Mouse (Mus musculus) granulocyte monocyte progenitor cell, adult 5-6 weeks (primary cell): ENCODE measurements around the gene Nme8. TPM values are rescaled to one million over a fixed set of nuclear protein-coding genes. Genes with fewer than 3 reads are reported as not detected.
A peak's percentile ranks its signal among the peaks of the same experiment; 100 is the strongest.

Experiments
- ATAC-seq: replicated peaks from 2 replicates; pipeline ENCODE4 v1.8.0; 2016; ENCODE audit warnings: mild to moderate bottlenecking, moderate TSS enrichment, inconsistent platforms; ENCODE audit not compliant: poor library complexity, severe bottlenecking
- total RNA-seq, 2 experiments: library from RNA; stranded (forward) in 1 of 2; stranded (reverse) in 1 of 2; fragments of 200-712, 200-1000 nt in 1 of 2; fragments of >200 nt in 1 of 2; fragmentation: Nextera tagmentation in 1 of 2; gene quantifications; 2 replicates each; pipeline ENCODE4 v1.2.3; 2014 to 2017

Gene Nme8
- total RNA-seq, 2 experiments from 2014 or later: not detected

GRCm38 (mm10) chr13:19644225-19644624, 53.4 kb downstream of the Nme8 start:
- ATAC-seq: no peak

GRCm38 (mm10) chr13:19643519-19643918, 54.1 kb downstream of the Nme8 start:
- ATAC-seq: no peak

- no peak for ATAC-seq
Measured at GRCm38 (mm10) chr13:19640203-19640851, 57.3 kb downstream of the Nme8 start.

GRCm38 (mm10) chr13:19636131-19636530, 61.5 kb downstream of the Nme8 start:
- ATAC-seq: no peak

- ATAC-seq: no peak
Measured at GRCm38 (mm10) chr13:19630768-19631709, 66.6 kb downstream of the Nme8 start.

- ATAC-seq: no peak
Measured at GRCm38 (mm10) chr13:19626473-19626872, 71.1 kb downstream of the Nme8 start.

- no peak for ATAC-seq
Measured at GRCm38 (mm10) chr13:19624632-19625320, 72.8 kb downstream of the Nme8 start.

- 0 out of 2 replicates have a peak, but pooled peaks have one; percentile 12 for ATAC-seq
Measured at GRCm38 (mm10) chr13:19623228-19623905, 74.2 kb downstream of the Nme8 start.

GRCm38 (mm10) chr13:19622573-19623227, 74.9 kb downstream of the Nme8 start, which contains the start of gene Sfrp4:
Gene Sfrp4, plus strand, starts transcription at chr13:19623104.
- peak; percentile 81 for ATAC-seq

- ATAC-seq: peak; percentile 68
Measured at GRCm38 (mm10) chr13:19619216-19619927, 78.2 kb downstream of the Nme8 start, which contains the start of gene Epdr1. Gene Epdr1, minus strand, starts transcription at chr13:19619927.

GRCm38 (mm10) chr13:19618841-19619215, 78.8 kb downstream of the Nme8 start:
- ATAC-seq: no peak

- ATAC-seq: no peak
Measured at GRCm38 (mm10) chr13:19618081-19618480, 79.5 kb downstream of the Nme8 start.

- ATAC-seq: no peak
Measured at GRCm38 (mm10) chr13:19614311-19614710, 83.3 kb downstream of the Nme8 start.

- no peak for ATAC-seq
Measured at GRCm38 (mm10) chr13:19613426-19613825, 84.2 kb downstream of the Nme8 start.

- no peak for ATAC-seq
Measured at GRCm38 (mm10) chr13:19612963-19613362, 84.6 kb downstream of the Nme8 start.

GRCm38 (mm10) chr13:19612348-19612747, 85.2 kb downstream of the Nme8 start:
- no peak for ATAC-seq

- ATAC-seq: no peak
Measured at GRCm38 (mm10) chr13:19608120-19608519, 89.5 kb downstream of the Nme8 start.

- no peak for ATAC-seq
Measured at GRCm38 (mm10) chr13:19604916-19605315, 92.7 kb downstream of the Nme8 start.

GRCm38 (mm10) chr13:19603719-19604118, 93.9 kb downstream of the Nme8 start:
- ATAC-seq: no peak
